Mouse (Mus musculus): ENCODE measurements around the gene Glb1. TPM values are rescaled to one million over a fixed set of nuclear protein-coding genes. Genes with fewer than 3 reads are reported as not detected.
A peak's percentile ranks its signal among the peaks of the same experiment; 100 is the strongest.

Gene Glb1
- polyA plus RNA-seq, 1 experiment, result 59.5 TPM

DNA sequence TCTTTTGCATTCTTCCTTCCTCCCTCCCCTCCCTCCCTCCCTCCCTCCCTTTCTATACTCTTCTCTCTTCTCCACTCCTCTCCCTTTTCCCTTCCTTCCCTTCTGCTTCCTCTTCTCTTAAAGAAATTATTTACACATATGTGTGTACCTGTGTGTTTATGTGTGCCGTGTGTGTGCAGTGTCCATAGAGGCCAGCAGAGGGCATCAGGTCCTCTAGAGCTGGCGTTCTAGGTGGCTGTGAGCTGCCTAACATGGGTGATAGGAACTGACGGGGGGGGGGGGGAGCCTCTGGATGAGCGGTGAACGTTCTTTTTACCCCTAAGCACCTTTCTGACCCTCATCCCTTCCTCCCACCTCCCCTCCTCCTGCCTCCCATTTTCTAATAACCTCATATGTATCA, 10.4 kb downstream of the Glb1 start:
- no peak overlapping the region for H3K4me3 ChIP-seq (ENCODE audit: control insufficient read depth, insufficient read depth, low read length)
- 90% methylated on average over 5 of the region's 5 CpGs for WGBS
- TF ChIP-seq CTCF (IDR thresholded peaks at IDR 0.05; ENCODE audit: borderline replicate concordance, control insufficient read depth, extremely low read depth, insufficient read depth, low read length, poor library complexity), result no peak
- TF ChIP-seq POLR2A (IDR thresholded peaks at IDR 0.05; ENCODE audit: control insufficient read depth, extremely low read depth, insufficient read depth, low read length, poor library complexity), result no peak
- no peaks in the 10 kb centered on the region for H3K27me3 ChIP-seq (ENCODE audit: control insufficient read depth, insufficient read depth, low read length)
- H3K27ac ChIP-seq (ENCODE audit: control insufficient read depth, insufficient read depth, low read length), result no peak overlapping the region
- H3K36me3 ChIP-seq (ENCODE audit: control insufficient read depth, insufficient read depth, low read length), result peaks cover 17% of the 10 kb centered on the region
- no peaks in the 10 kb centered on the region for H3K4me1 ChIP-seq (replicated peaks; ENCODE audit: control insufficient read depth, insufficient read depth, low read length)
- no peak for DNase-seq

DNA sequence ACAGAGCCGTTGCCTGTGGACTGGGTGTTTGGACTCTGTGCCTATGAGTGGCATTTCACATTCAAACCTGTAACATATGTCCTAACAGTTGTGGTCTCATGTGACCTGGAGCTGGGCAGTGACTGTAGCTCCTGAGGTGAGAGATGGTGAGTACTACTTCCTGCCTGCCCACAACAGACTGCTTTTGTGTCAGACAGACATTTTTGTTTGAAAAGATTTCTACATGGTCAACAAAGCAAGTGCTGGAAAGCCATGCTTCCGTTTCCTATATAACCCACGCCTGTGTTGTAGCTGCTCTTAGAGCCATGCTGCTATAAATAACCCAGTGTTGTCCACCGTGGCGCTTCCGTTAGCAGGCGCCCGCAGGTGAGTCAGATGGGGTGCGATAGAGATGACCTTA, 11.5 kb downstream of the Glb1 start:
- H3K4me3 ChIP-seq (ENCODE audit: control insufficient read depth, insufficient read depth, low read length), result no peak overlapping the region
- H3K36me3 ChIP-seq (ENCODE audit: control insufficient read depth, insufficient read depth, low read length), result peaks cover 17% of the 10 kb centered on the region
- H3K27ac ChIP-seq (ENCODE audit: control insufficient read depth, insufficient read depth, low read length), result no peak overlapping the region
- TF ChIP-seq POLR2A (IDR thresholded peaks at IDR 0.05; ENCODE audit: control insufficient read depth, extremely low read depth, insufficient read depth, low read length, poor library complexity) (no peak), CTCF (IDR thresholded peaks at IDR 0.05; ENCODE audit: borderline replicate concordance, control insufficient read depth, extremely low read depth, insufficient read depth, low read length, poor library complexity) (no peak)
- no peaks in the 10 kb centered on the region for H3K4me1 ChIP-seq (replicated peaks; ENCODE audit: control insufficient read depth, insufficient read depth, low read length)
- no peak for DNase-seq
- WGBS, result 85% methylated on average over 9 of the region's 9 CpGs
- no peaks in the 10 kb centered on the region for H3K27me3 ChIP-seq (ENCODE audit: control insufficient read depth, insufficient read depth, low read length)

GRCm38 (mm10) chr9:114413866-114414265, 13.0 kb downstream of the Glb1 start:
- Histone ChIP-seq H3K4me1 (replicated peaks; ENCODE audit: control insufficient read depth, insufficient read depth, low read length) (no peaks in the 10 kb centered on the region), H3K27ac (ENCODE audit: control insufficient read depth, insufficient read depth, low read length) (no peak overlapping the region), H3K36me3 (ENCODE audit: control insufficient read depth, insufficient read depth, low read length) (peaks cover 12% of the 10 kb centered on the region), H3K4me3 (ENCODE audit: control insufficient read depth, insufficient read depth, low read length) (no peak overlapping the region), H3K27me3 (ENCODE audit: control insufficient read depth, insufficient read depth, low read length) (no peaks in the 10 kb centered on the region)
- TF ChIP-seq POLR2A (IDR thresholded peaks at IDR 0.05; ENCODE audit: control insufficient read depth, extremely low read depth, insufficient read depth, low read length, poor library complexity) (no peak), CTCF (IDR thresholded peaks at IDR 0.05; ENCODE audit: borderline replicate concordance, control insufficient read depth, extremely low read depth, insufficient read depth, low read length, poor library complexity) (no peak)
- 92% methylated on average over 12 of the region's 12 CpGs for WGBS
- DNase-seq, result no peak

GRCm38 (mm10) chr9:114415701-114416100, 14.8 kb downstream of the Glb1 start:
- Histone ChIP-seq H3K27ac (ENCODE audit: control insufficient read depth, insufficient read depth, low read length) (no peak overlapping the region), H3K27me3 (ENCODE audit: control insufficient read depth, insufficient read depth, low read length) (no peaks in the 10 kb centered on the region), H3K36me3 (ENCODE audit: control insufficient read depth, insufficient read depth, low read length) (0 out of 2 replicates have a peak, but pooled peaks cover under 1% of the 10 kb centered on the region), H3K4me1 (replicated peaks; ENCODE audit: control insufficient read depth, insufficient read depth, low read length) (no peaks in the 10 kb centered on the region), H3K4me3 (ENCODE audit: control insufficient read depth, insufficient read depth, low read length) (no peak overlapping the region)
- 49% methylated on average over 11 of the region's 11 CpGs for WGBS
- peak; percentile 78; the same call in 1 of the 2 replicates for TF ChIP-seq CTCF (IDR thresholded peaks at IDR 0.05; ENCODE audit: borderline replicate concordance, control insufficient read depth, extremely low read depth, insufficient read depth, low read length, poor library complexity)
- no peak for TF ChIP-seq POLR2A (IDR thresholded peaks at IDR 0.05; ENCODE audit: control insufficient read depth, extremely low read depth, insufficient read depth, low read length, poor library complexity)
- DNase-seq, result peak; percentile 75

DNA sequence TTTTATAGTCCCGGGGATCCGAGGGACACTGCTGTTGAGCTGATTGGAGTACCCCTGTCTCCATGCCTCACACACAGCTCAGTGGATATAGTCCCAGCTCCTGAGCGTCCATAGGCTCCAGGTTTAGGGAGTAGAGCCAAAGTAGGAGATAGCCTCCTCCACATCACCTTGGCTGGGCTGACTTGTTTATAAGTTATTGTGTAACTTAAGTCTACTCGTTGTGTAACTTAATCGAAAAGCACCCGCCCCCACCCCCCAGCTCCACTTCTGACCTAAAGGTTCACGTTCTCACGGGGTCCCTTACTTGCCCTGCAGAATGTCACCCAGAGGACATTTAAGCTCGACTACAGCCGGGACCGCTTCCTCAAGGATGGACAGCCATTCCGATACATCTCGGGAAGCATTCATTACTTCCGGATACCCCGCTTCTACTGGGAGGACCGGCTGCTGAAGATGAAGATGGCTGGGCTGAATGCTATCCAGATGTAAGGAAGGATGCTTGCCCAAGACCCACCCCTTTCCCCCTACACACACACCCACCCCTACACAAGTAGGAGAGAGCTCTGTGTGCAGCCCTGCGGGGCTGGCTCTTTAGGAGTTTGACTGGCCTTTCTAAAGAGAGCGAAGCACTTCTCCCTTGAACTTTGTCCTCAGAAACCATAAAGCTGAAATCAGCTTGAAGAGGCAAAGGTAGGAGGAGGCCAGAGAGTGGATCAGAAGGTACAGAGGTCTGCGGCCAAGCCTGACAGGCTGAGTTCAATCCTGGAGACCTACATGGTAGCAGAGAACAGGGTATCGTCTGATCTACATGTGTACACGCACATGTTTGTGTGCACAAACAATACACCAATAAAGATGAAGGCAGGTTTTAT, 16.0 kb downstream of the Glb1 start:
- TF ChIP-seq POLR2A (IDR thresholded peaks at IDR 0.05; ENCODE audit: control insufficient read depth, extremely low read depth, insufficient read depth, low read length, poor library complexity) (no peak), CTCF (IDR thresholded peaks at IDR 0.05; ENCODE audit: borderline replicate concordance, control insufficient read depth, extremely low read depth, insufficient read depth, low read length, poor library complexity) (no peak)

GRCm38 (mm10) chr9:114418187-114418586, 17.3 kb downstream of the Glb1 start:
- 80% methylated on average over 7 of the region's 7 CpGs for WGBS
- DNase-seq, result peak; percentile 85
- Histone ChIP-seq H3K27ac (ENCODE audit: control insufficient read depth, insufficient read depth, low read length) (no peak overlapping the region), H3K36me3 (ENCODE audit: control insufficient read depth, insufficient read depth, low read length) (no peaks in the 10 kb centered on the region), H3K27me3 (ENCODE audit: control insufficient read depth, insufficient read depth, low read length) (no peaks in the 10 kb centered on the region), H3K4me3 (ENCODE audit: control insufficient read depth, insufficient read depth, low read length) (no peak overlapping the region), H3K4me1 (replicated peaks; ENCODE audit: control insufficient read depth, insufficient read depth, low read length) (peaks cover 4% of the 10 kb centered on the region)
- TF ChIP-seq POLR2A (IDR thresholded peaks at IDR 0.05; ENCODE audit: control insufficient read depth, extremely low read depth, insufficient read depth, low read length, poor library complexity) (no peak), CTCF (IDR thresholded peaks at IDR 0.05; ENCODE audit: borderline replicate concordance, control insufficient read depth, extremely low read depth, insufficient read depth, low read length, poor library complexity) (no peak)

More for the DNA sequence above, 16.0 kb downstream of the Glb1 start:
- Histone ChIP-seq H3K4me3 (ENCODE audit: control insufficient read depth, insufficient read depth, low read length) (no peak overlapping the region), H3K36me3 (ENCODE audit: control insufficient read depth, insufficient read depth, low read length) (no peaks in the 10 kb centered on the region), H3K27ac (ENCODE audit: control insufficient read depth, insufficient read depth, low read length) (no peak overlapping the region), H3K27me3 (ENCODE audit: control insufficient read depth, insufficient read depth, low read length) (no peaks in the 10 kb centered on the region), H3K4me1 (replicated peaks; ENCODE audit: control insufficient read depth, insufficient read depth, low read length) (no peaks in the 10 kb centered on the region)
- 96% methylated on average over 21 of the region's 21 CpGs for WGBS
- no peak for DNase-seq
